Mouse (Mus musculus) hindbrain, embryonic 11.5 days (tissue): ENCODE results near the gene Ppp1r13l. TPM values are rescaled to one million over a fixed set of nuclear protein-coding genes. Genes with fewer than 3 reads are reported as not detected.

Source experiments
- ATAC-seq: fragments of 200-750 bp; cut with Nextera tagmentation; 2 replicates; pipeline ENCODE4 v1.8.0; 2017; ENCODE audit warnings: mild to moderate bottlenecking, moderate TSS enrichment, moderate library complexity; ENCODE audit not compliant: low FRiP score
- DNase-seq: peaks from one replicate; pipeline ENCODE4 v3.0.0-alpha.2; 2015; ENCODE audit warnings: low spot score
- H3K27ac ChIP-seq: fragments of 300-500 bp; sonication (generic); 2 replicates; pipeline ENCODE4 v1.5.1; 2014; ENCODE audit warnings: mild to moderate bottlenecking, low read depth, low read length
- H3K27me3 ChIP-seq: fragments of 300-500 bp; sonication (generic); 2 replicates; pipeline ENCODE4 v1.6.1; 2014; ENCODE audit warnings: mild to moderate bottlenecking, low read length, moderate library complexity, mixed read lengths; ENCODE audit not compliant: control insufficient read depth, insufficient read depth
- H3K36me3 ChIP-seq: fragments of 300-500 bp; sonication (generic); 2 replicates; pipeline ENCODE4 v1.6.1; 2014; ENCODE audit warnings: mild to moderate bottlenecking, low read length, moderate library complexity, mixed read lengths; ENCODE audit not compliant: control insufficient read depth, insufficient read depth
- H3K4me1 ChIP-seq: fragments of 300-500 bp; sonication (generic); replicated peaks from 2 replicates; pipeline ENCODE4 v1.6.1; 2014; ENCODE audit warnings: low read length, mixed read lengths; ENCODE audit not compliant: control insufficient read depth, insufficient read depth
- H3K4me2 ChIP-seq: fragments of 300-500 bp; sonication (generic); replicated peaks from 2 replicates; pipeline ENCODE4 v1.6.1; 2014; ENCODE audit warnings: mild to moderate bottlenecking, low read depth, low read length
- H3K4me3 ChIP-seq: fragments of 300-500 bp; sonication (generic); 2 replicates; pipeline ENCODE4 v1.5.1; 2014; ENCODE audit warnings: low read depth, low read length
- H3K9ac ChIP-seq: fragments of 300-500 bp; sonication (generic); 2 replicates; pipeline ENCODE4 v1.6.1; 2014; ENCODE audit warnings: low read depth, low read length
- H3K9me3 ChIP-seq: fragments of 300-500 bp; sonication (generic); 2 replicates; pipeline ENCODE4 v1.6.1; 2016; ENCODE audit warnings: low read length; ENCODE audit not compliant: control insufficient read depth
- WGBS: fragments of 180-500 bp; shearing (Covaris S2); extraction: QIAGEN DNeasy Blood & Tissue Kit; methylation state at CpG from one replicate; pipeline ENCODE4 v1.1.7; 2014; 5-methylcytosine and 5-hydroxymethylcytosine counted together
- polyA plus RNA-seq: library from polyadenylated mRNA; unstranded; fragments of >200 nt; fragmentation: Nextera tagmentation; extraction: Ambion mirVana; gene quantifications from 2 replicates; pipeline ENCODE4 v1.2.1, GENCODE M21; 2014

Gene Ppp1r13l
- polyA plus RNA-seq, 1 experiment from 2014 or later = 5.0 TPM

GRCm38 (mm10) chr7:19356311-19356710, 3.2 kb upstream of the Ppp1r13l start:
- WGBS = 71% methylated on average over 10 of the region's 10 CpGs
- Histone ChIP-seq H3K9me3 (no peaks in the 10 kb centered on the region), H3K27ac (no peak overlapping the region), H3K9ac (no peak overlapping the region), H3K4me2 (no peak overlapping the region), H3K36me3 (peaks cover 16% of the 10 kb centered on the region), H3K4me3 (no peak overlapping the region), H3K27me3 (peaks cover 3% of the 10 kb centered on the region; the same call in 1 of the 2 replicates), H3K4me1 (peaks cover 10% of the 10 kb centered on the region; the same call in 1 of the 2 replicates)
- ATAC-seq (no peak), DNase-seq (no peak)

GRCm38 (mm10) chr7:19357381-19358375, 1.9 kb upstream of the Ppp1r13l start:
- WGBS = 92% methylated on average over 25 of the region's 25 CpGs
- ATAC-seq = no peak
- Histone ChIP-seq H3K4me3 (peak overlapping the region; percentile 5; the same call in 1 of the 2 replicates), H3K9me3 (no peaks in the 10 kb centered on the region), H3K27me3 (peaks cover 4% of the 10 kb centered on the region; the same call in 1 of the 2 replicates), H3K4me2 (peak overlapping the region; percentile 96; the same call in 1 of the 2 replicates), H3K4me1 (peaks cover 15% of the 10 kb centered on the region; the same call in 1 of the 2 replicates), H3K36me3 (peaks cover 16% of the 10 kb centered on the region), H3K9ac (no peak overlapping the region), H3K27ac (no peak overlapping the region)
- DNase-seq = no peak

GRCm38 (mm10) chr7:19358634-19359033, 915 bp upstream of the Ppp1r13l start:
- peak overlapping the region; percentile 62 for H3K4me3 ChIP-seq
- ATAC-seq = no peak

GRCm38 (mm10) chr7:19359892-19360641, 518 bp downstream of the Ppp1r13l start:
- H3K9me3 ChIP-seq = no peaks in the 10 kb centered on the region
- peak overlapping the region; percentile 59 for H3K9ac ChIP-seq
- H3K4me1 ChIP-seq = peaks cover 15% of the 10 kb centered on the region; the same call in 1 of the 2 replicates
- WGBS = under 1% methylated on average over 45 of the region's 45 CpGs
- H3K36me3 ChIP-seq = peaks cover 6% of the 10 kb centered on the region; the same call in 1 of the 2 replicates
- H3K27ac ChIP-seq = peak overlapping the region; percentile 7; the same call in 1 of the 2 replicates
- ATAC-seq (peak; percentile 77), DNase-seq (peak; percentile 85)
- H3K27me3 ChIP-seq = peaks cover 4% of the 10 kb centered on the region; the same call in 1 of the 2 replicates
- peak overlapping the region; percentile 96 for H3K4me2 ChIP-seq
- peak overlapping the region; percentile 62 for H3K4me3 ChIP-seq

More at GRCm38 (mm10) chr7:19358634-19359033, 915 bp upstream of the Ppp1r13l start:
- WGBS = 24% methylated on average over 13 of the region's 13 CpGs
- Histone ChIP-seq H3K27me3 (peaks cover 4% of the 10 kb centered on the region; the same call in 1 of the 2 replicates), H3K9me3 (no peaks in the 10 kb centered on the region), H3K4me2 (peak overlapping the region; percentile 96), H3K9ac (peak overlapping the region; percentile 59), H3K27ac (no peak overlapping the region), H3K36me3 (peaks cover 14% of the 10 kb centered on the region), H3K4me1 (peaks cover 15% of the 10 kb centered on the region; the same call in 1 of the 2 replicates)
- DNase-seq = no peak

- DNase-seq = peak; percentile 88
- peak; percentile 64 for ATAC-seq
- peak overlapping the region; percentile 96 for H3K4me2 ChIP-seq
- H3K9me3 ChIP-seq = no peaks in the 10 kb centered on the region
- no peak overlapping the region for H3K27ac ChIP-seq
- H3K4me1 ChIP-seq = peaks cover 15% of the 10 kb centered on the region; the same call in 1 of the 2 replicates
- peak overlapping the region; percentile 62 for H3K4me3 ChIP-seq
- H3K27me3 ChIP-seq = peaks cover 4% of the 10 kb centered on the region; the same call in 1 of the 2 replicates
- peak overlapping the region; percentile 38; the same call in 1 of the 2 replicates for H3K9ac ChIP-seq
- H3K36me3 ChIP-seq = peaks cover 6% of the 10 kb centered on the region; the same call in 1 of the 2 replicates
- WGBS = under 1% methylated on average over 27 of the region's 27 CpGs
These were observed 1.4 kb downstream of the Ppp1r13l start for GRCm38 (mm10) chr7:19360944-19361343.

GRCm38 (mm10) chr7:19361720-19362119, 2.2 kb downstream of the Ppp1r13l start:
- H3K27ac ChIP-seq = no peak overlapping the region
- H3K9me3 ChIP-seq = no peaks in the 10 kb centered on the region
- peaks cover 4% of the 10 kb centered on the region; the same call in 1 of the 2 replicates for H3K27me3 ChIP-seq
- no peak for ATAC-seq
- DNase-seq = peak; percentile 80
- 0 out of 2 replicates have a peak, but pooled peaks cover 2% of the 10 kb centered on the region for H3K36me3 ChIP-seq
- peak overlapping the region; percentile 62 for H3K4me3 ChIP-seq
- WGBS = 13% methylated on average over 16 of the region's 16 CpGs
- H3K4me1 ChIP-seq = peaks cover 15% of the 10 kb centered on the region; the same call in 1 of the 2 replicates
- H3K9ac ChIP-seq = no peak overlapping the region
- peak overlapping the region; percentile 96 for H3K4me2 ChIP-seq

GRCm38 (mm10) chr7:19362276-19362675, 2.7 kb downstream of the Ppp1r13l start:
- Histone ChIP-seq H3K36me3 (0 out of 2 replicates have a peak, but pooled peaks cover under 1% of the 10 kb centered on the region), H3K9ac (no peak overlapping the region), H3K27me3 (peaks cover 4% of the 10 kb centered on the region; the same call in 1 of the 2 replicates), H3K4me2 (no peak overlapping the region), H3K4me3 (no peak overlapping the region), H3K9me3 (no peaks in the 10 kb centered on the region), H3K4me1 (peaks cover 15% of the 10 kb centered on the region; the same call in 1 of the 2 replicates), H3K27ac (no peak overlapping the region)
- 55% methylated on average over 4 of the region's 4 CpGs for WGBS
- no peak for ATAC-seq
- no peak for DNase-seq

GRCm38 (mm10) chr7:19363881-19364280, 4.3 kb downstream of the Ppp1r13l start:
- ATAC-seq (no peak), DNase-seq (peak; percentile 80)
- Histone ChIP-seq H3K4me2 (no peak overlapping the region), H3K9me3 (no peaks in the 10 kb centered on the region), H3K27me3 (peaks cover 4% of the 10 kb centered on the region), H3K36me3 (no peaks in the 10 kb centered on the region), H3K27ac (no peak overlapping the region), H3K9ac (no peak overlapping the region), H3K4me1 (peaks cover 10% of the 10 kb centered on the region; the same call in 1 of the 2 replicates), H3K4me3 (no peak overlapping the region)
- WGBS = 4% methylated on average over 18 of the region's 18 CpGs
